Mouse (Mus musculus) G1E (cell line): ENCODE data around the gene Spred1.

ENCODE experiments used
- GATA1 ChIP-seq: IDR thresholded peaks from 2 replicates; pipeline ENCODE4 v1.6.1; 2012; ENCODE audit warnings: borderline replicate concordance, low read length, inconsistent platforms, mixed read lengths
- GATA2 ChIP-seq: IDR thresholded peaks from 2 replicates; pipeline ENCODE4 v1.6.1; 2012; ENCODE audit warnings: low read depth, low read length, inconsistent platforms, borderline replicate concordance

- TF ChIP-seq GATA1 (no peak), GATA2 (no peak)
Measured at GRCm38 (mm10) chr2:117103461-117103860, 17.7 kb upstream of the Spred1 start.
